Mouse (Mus musculus) stomach, postnatal 0 days (tissue): ENCODE data around the gene Csgalnact2.

Source experiments
- CTCF ChIP-seq: IDR thresholded peaks from 2 replicates; pipeline ENCODE4 v1.5.1; 2016; ENCODE audit warnings: antibody characterized with exemption, low read depth, mild to moderate bottlenecking, moderate library complexity
- EP300 ChIP-seq: optimal IDR thresholded peaks from 2 replicates; pipeline ENCODE3; 2016; ENCODE audit warnings: antibody characterized with exemption

GRCm38 (mm10) chr6:118180085-118180423 is 41.1 kb upstream of the Csgalnact2 start:
- TF ChIP-seq CTCF (no peak), EP300 (no peak)
